Mouse (Mus musculus) thymus, postnatal 0 days (tissue): ENCODE measurements around the gene Kat7. TPM values are rescaled to one million over a fixed set of nuclear protein-coding genes. Genes with fewer than 3 reads are reported as not detected.

Experiments
- DNase-seq: peaks from one replicate; pipeline ENCODE4 v3.0.0-alpha.2; 2015; ENCODE audit warnings: low spot score
- polyA plus RNA-seq: library from polyadenylated mRNA; unstranded; fragments of >200 nt; fragmentation: Nextera tagmentation; extraction: Ambion mirVana; gene quantifications from 2 replicates; pipeline ENCODE4 v1.2.1, GENCODE M21; 2015

Kat7 gene
- polyA plus RNA-seq, 1 experiment from 2014 or later = 57.9 TPM

- no peak for DNase-seq
Measured at GRCm38 (mm10) chr11:95334448-95335060, 24.5 kb upstream of the Kat7 start.

- DNase-seq = peak; percentile 8
Measured at GRCm38 (mm10) chr11:95333805-95334204, 23.8 kb upstream of the Kat7 start.

GRCm38 (mm10) chr11:95333209-95333608 lies 23.2 kb upstream of the Kat7 start:
- DNase-seq = peak; percentile 79

GRCm38 (mm10) chr11:95330662-95331061 lies 20.6 kb upstream of the Kat7 start:
- no peak for DNase-seq

GRCm38 (mm10) chr11:95328629-95329028 lies 18.6 kb upstream of the Kat7 start:
- no peak for DNase-seq

GRCm38 (mm10) chr11:95326243-95326642 lies 16.2 kb upstream of the Kat7 start:
- no peak for DNase-seq

- DNase-seq = no peak
Measured at GRCm38 (mm10) chr11:95325832-95326231, 15.8 kb upstream of the Kat7 start.

- no peak for DNase-seq
Measured at GRCm38 (mm10) chr11:95324181-95324580, 14.1 kb upstream of the Kat7 start.

- no peak for DNase-seq
Measured at GRCm38 (mm10) chr11:95320010-95320409, 10.0 kb upstream of the Kat7 start.

- DNase-seq = no peak
Measured at GRCm38 (mm10) chr11:95319506-95319905, 9.5 kb upstream of the Kat7 start.

- DNase-seq = no peak
Measured at GRCm38 (mm10) chr11:95318116-95318515, 8.1 kb upstream of the Kat7 start.

GRCm38 (mm10) chr11:95315215-95315955 lies 5.3 kb upstream of the Kat7 start:
- no peak for DNase-seq

GRCm38 (mm10) chr11:95311425-95311807 lies 1.4 kb upstream of the Kat7 start:
- no peak for DNase-seq

- no peak for DNase-seq
Measured at GRCm38 (mm10) chr11:95310648-95311424, 790 bp upstream of the Kat7 start.

GRCm38 (mm10) chr11:95309510-95310006 lies 488 bp downstream of the Kat7 start:
- peak; percentile 98 for DNase-seq

- no peak for DNase-seq
Measured at GRCm38 (mm10) chr11:95307526-95307925, 2.5 kb downstream of the Kat7 start.

- DNase-seq = peak; percentile 19
Measured at GRCm38 (mm10) chr11:95305600-95305999, 4.4 kb downstream of the Kat7 start.

GRCm38 (mm10) chr11:95301772-95302171 lies 8.3 kb downstream of the Kat7 start:
- no peak for DNase-seq

GRCm38 (mm10) chr11:95299886-95300285 lies 10.2 kb downstream of the Kat7 start:
- no peak for DNase-seq

GRCm38 (mm10) chr11:95298146-95298545 lies 11.9 kb downstream of the Kat7 start:
- peak; percentile 67 for DNase-seq

- DNase-seq = no peak
Measured at GRCm38 (mm10) chr11:95295736-95296135, 14.3 kb downstream of the Kat7 start.

- no peak for DNase-seq
Measured at GRCm38 (mm10) chr11:95293017-95293624, 16.9 kb downstream of the Kat7 start.
